Mouse (Mus musculus): ENCODE results near the gene Ptp4a2.

DNA sequence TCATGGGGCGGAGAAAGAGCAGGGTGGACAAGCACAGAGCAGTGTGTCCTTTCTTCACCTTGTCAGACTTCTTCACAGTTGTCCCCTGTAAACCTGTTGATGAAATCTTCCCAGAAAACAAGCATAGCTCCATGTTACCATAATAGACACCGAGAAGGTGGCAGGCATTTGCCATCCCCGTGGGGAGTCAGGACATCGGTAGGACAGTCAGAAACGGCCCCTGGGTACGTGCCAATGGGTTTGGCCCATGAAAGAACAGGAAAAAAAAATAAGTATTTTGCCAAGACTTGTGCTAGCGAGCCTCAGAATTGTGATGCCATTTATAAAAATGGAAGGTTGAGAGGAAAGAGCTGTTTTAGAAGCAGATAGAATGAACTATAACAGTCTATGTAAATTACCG is 43.2 kb upstream of the Ptp4a2 start:
- no peak for TF ChIP-seq CTCF (IDR thresholded peaks at IDR 0.05; ENCODE audit: borderline replicate concordance, control insufficient read depth, extremely low read depth, insufficient read depth, low read length, poor library complexity)
- no peak for TF ChIP-seq POLR2A (IDR thresholded peaks at IDR 0.05; ENCODE audit: control insufficient read depth, extremely low read depth, insufficient read depth, low read length, poor library complexity)

Data from thymus, adult 2 months (tissue).